Mouse (Mus musculus) forebrain, embryonic 13.5 days (tissue): ENCODE results near the gene Slc7a15. TPM values are rescaled to one million over a fixed set of nuclear protein-coding genes. Genes with fewer than 3 reads are reported as not detected.
"Not testable (repeated sequence)": the region's sequence is repeated elsewhere in the genome, so short reads cannot be mapped to it uniquely, and the experiment has no call there.

Experiments used
- ATAC-seq: fragments of 200-750 bp; cut with Nextera tagmentation; 2 replicates; pipeline ENCODE4 v1.8.0; 2017
- H3K27ac ChIP-seq: fragments of 300-500 bp; sonication (generic); 2 replicates; pipeline ENCODE4 v1.5.1; 2015; ENCODE audit warnings: inconsistent platforms, mild to moderate bottlenecking, moderate library complexity
- H3K27me3 ChIP-seq: fragments of 300-500 bp; sonication (generic); 2 replicates; pipeline ENCODE4 v1.6.1; 2015; ENCODE audit warnings: mild to moderate bottlenecking, inconsistent platforms
- H3K36me3 ChIP-seq: fragments of 300-500 bp; sonication (generic); 2 replicates; pipeline ENCODE4 v1.6.1; 2015; ENCODE audit warnings: mild to moderate bottlenecking, inconsistent platforms; ENCODE audit not compliant: poor library complexity, severe bottlenecking
- H3K4me1 ChIP-seq: fragments of 300-500 bp; sonication (generic); 2 replicates; pipeline ENCODE4 v1.6.1; 2015; ENCODE audit warnings: inconsistent platforms
- H3K4me2 ChIP-seq: fragments of 300-500 bp; sonication (generic); 2 replicates; pipeline ENCODE4 v1.6.1; 2015; ENCODE audit warnings: inconsistent platforms, mild to moderate bottlenecking, moderate library complexity
- H3K4me3 ChIP-seq: fragments of 300-500 bp; sonication (generic); 2 replicates; pipeline ENCODE4 v1.5.1; 2015; ENCODE audit warnings: mild to moderate bottlenecking, inconsistent platforms
- H3K9ac ChIP-seq: fragments of 300-500 bp; sonication (generic); 2 replicates; pipeline ENCODE4 v1.6.1; 2015; ENCODE audit warnings: mild to moderate bottlenecking, inconsistent platforms
- H3K9me3 ChIP-seq: fragments of 300-500 bp; sonication (generic); replicated peaks from 2 replicates; pipeline ENCODE4 v1.6.1; 2016; ENCODE audit warnings: inconsistent platforms
- WGBS: fragments of 180-500 bp; shearing (Covaris S2); methylation state at CpG from one replicate; pipeline ENCODE4 v1.1.7; 2015; 5-methylcytosine and 5-hydroxymethylcytosine counted together
- polyA plus RNA-seq: library from polyadenylated mRNA; unstranded; fragments of >200 nt; fragmentation: Nextera tagmentation; extraction: Ambion mirVana; gene quantifications from 2 replicates; pipeline ENCODE4 v1.2.1, GENCODE M21; 2015

Gene Slc7a15
- polyA plus RNA-seq, 1 experiment from 2014 or later: not detected

GRCm38 (mm10) chr12:8620678-8621018 lies 21.8 kb upstream of the Slc7a15 start:
- Histone ChIP-seq H3K4me2 (no peak overlapping the region), H3K9me3 (no peaks in the 10 kb centered on the region), H3K9ac (no peak overlapping the region), H3K27me3 (no peaks in the 10 kb centered on the region), H3K27ac (no peak overlapping the region), H3K4me1 (no peaks in the 10 kb centered on the region), H3K36me3 (peaks cover 4% of the 10 kb centered on the region; the same call in 1 of the 2 replicates), H3K4me3 (no peak overlapping the region)
- 81% methylated on average over 5 of the region's 5 CpGs for WGBS
- peak; percentile 85 for ATAC-seq

GRCm38 (mm10) chr12:8619827-8620677 lies 21.2 kb upstream of the Slc7a15 start:
- H3K27ac ChIP-seq: no peak overlapping the region
- no peak overlapping the region for H3K9ac ChIP-seq
- H3K4me3 ChIP-seq: no peak overlapping the region
- H3K9me3 ChIP-seq: no peaks in the 10 kb centered on the region
- H3K27me3 ChIP-seq: no peaks in the 10 kb centered on the region
- peaks cover 4% of the 10 kb centered on the region; the same call in 1 of the 2 replicates for H3K36me3 ChIP-seq
- H3K4me1 ChIP-seq: no peaks in the 10 kb centered on the region
- 77% methylated on average over 9 of the region's 9 CpGs for WGBS
- ATAC-seq: peak; percentile 96
- H3K4me2 ChIP-seq: no peak overlapping the region

GRCm38 (mm10) chr12:8618271-8618670 lies 19.4 kb upstream of the Slc7a15 start:
- Histone ChIP-seq H3K27ac (no peak overlapping the region), H3K36me3 (peaks cover 4% of the 10 kb centered on the region; the same call in 1 of the 2 replicates), H3K4me2 (no peak overlapping the region), H3K4me3 (no peak overlapping the region), H3K9ac (no peak overlapping the region), H3K9me3 (no peaks in the 10 kb centered on the region), H3K27me3 (no peaks in the 10 kb centered on the region), H3K4me1 (no peaks in the 10 kb centered on the region)
- ATAC-seq: no peak
- 87% methylated on average over 3 of the region's 3 CpGs for WGBS

GRCm38 (mm10) chr12:8609070-8609469 lies 10.2 kb upstream of the Slc7a15 start:
- no peaks in the 10 kb centered on the region for H3K4me1 ChIP-seq

GRCm38 (mm10) chr12:8595611-8596010 lies 3.3 kb downstream of the Slc7a15 start:
- H3K36me3 ChIP-seq: no peaks in the 10 kb centered on the region
- no peak overlapping the region for H3K4me2 ChIP-seq
- no peaks in the 10 kb centered on the region for H3K4me1 ChIP-seq
- WGBS: 95% methylated on average over 7 of the region's 7 CpGs
- H3K4me3 ChIP-seq: no peak overlapping the region
- H3K9me3 ChIP-seq: peaks cover 4% of the 10 kb centered on the region
- H3K27me3 ChIP-seq: no peaks in the 10 kb centered on the region
- no peak overlapping the region for H3K9ac ChIP-seq
- H3K27ac ChIP-seq: no peak overlapping the region
- ATAC-seq: no peak

More at GRCm38 (mm10) chr12:8609070-8609469, 10.2 kb upstream of the Slc7a15 start:
- Histone ChIP-seq H3K27me3 (no peaks in the 10 kb centered on the region), H3K27ac (no peak overlapping the region), H3K9me3 (no peaks in the 10 kb centered on the region), H3K9ac (no peak overlapping the region), H3K4me2 (no peak overlapping the region), H3K4me3 (no peak overlapping the region), H3K36me3 (no peaks in the 10 kb centered on the region)
- no peak for ATAC-seq
- WGBS: 96% methylated on average over 3 of the region's 3 CpGs

- H3K27ac ChIP-seq, H3K9me3 ChIP-seq, H3K36me3 ChIP-seq, H3K4me1 ChIP-seq, H3K9ac ChIP-seq, H3K27me3 ChIP-seq, ATAC-seq, H3K4me2 ChIP-seq, H3K4me3 ChIP-seq: not testable (repeated sequence)
- whole genome bisulfite sequencing: 99% methylated on average over 2 of the region's 2 CpGs
Measured at GRCm38 (mm10) chr12:8591326-8591725, 7.5 kb downstream of the Slc7a15 start.

- H3K4me3 ChIP-seq: no peak overlapping the region
- no peak overlapping the region for H3K9ac ChIP-seq
- no peaks in the 10 kb centered on the region for H3K9me3 ChIP-seq
- peak overlapping the region; percentile 7; the same call in 1 of the 2 replicates for H3K4me2 ChIP-seq
- no peak overlapping the region for H3K27ac ChIP-seq
- no peaks in the 10 kb centered on the region for H3K4me1 ChIP-seq
- H3K36me3 ChIP-seq: no peaks in the 10 kb centered on the region
- H3K27me3 ChIP-seq: no peaks in the 10 kb centered on the region
- ATAC-seq: no peak
- 81% methylated on average over 11 of the region's 11 CpGs for WGBS
Measured at GRCm38 (mm10) chr12:8573405-8573804, 25.5 kb downstream of the Slc7a15 start.

GRCm38 (mm10) chr12:8571903-8572341 lies 26.9 kb downstream of the Slc7a15 start:
- H3K27ac ChIP-seq, H3K9me3 ChIP-seq, H3K27me3 ChIP-seq, H3K4me1 ChIP-seq, H3K4me2 ChIP-seq, H3K4me3 ChIP-seq, H3K9ac ChIP-seq, H3K36me3 ChIP-seq, ATAC-seq: not testable (repeated sequence)
- WGBS: 51% methylated on average over 12 of the region's 12 CpGs

- not testable (repeated sequence) for H3K9ac ChIP-seq, H3K36me3 ChIP-seq, H3K27ac ChIP-seq, H3K4me2 ChIP-seq, H3K4me3 ChIP-seq, H3K27me3 ChIP-seq, ATAC-seq, H3K4me1 ChIP-seq, H3K9me3 ChIP-seq
- 88% methylated on average over 2 of the region's 2 CpGs for WGBS
Measured at GRCm38 (mm10) chr12:8571287-8571902, 27.5 kb downstream of the Slc7a15 start.

GRCm38 (mm10) chr12:8562213-8562612 lies 36.7 kb downstream of the Slc7a15 start:
- not testable (repeated sequence) for H3K4me1 ChIP-seq, ATAC-seq, H3K27ac ChIP-seq, H3K9me3 ChIP-seq, H3K27me3 ChIP-seq, H3K36me3 ChIP-seq, H3K9ac ChIP-seq, H3K4me3 ChIP-seq, H3K4me2 ChIP-seq
- WGBS: 58% methylated on average over 8 of the region's 8 CpGs

- not testable (repeated sequence) for H3K4me3 ChIP-seq, ATAC-seq, H3K36me3 ChIP-seq, H3K4me1 ChIP-seq, H3K4me2 ChIP-seq, H3K9ac ChIP-seq, H3K27ac ChIP-seq, H3K9me3 ChIP-seq, H3K27me3 ChIP-seq
- WGBS: 90% methylated on average over 3 of the region's 3 CpGs
Measured at GRCm38 (mm10) chr12:8559876-8560275, 39.0 kb downstream of the Slc7a15 start.

GRCm38 (mm10) chr12:8556189-8556588 lies 42.7 kb downstream of the Slc7a15 start:
- Histone ChIP-seq H3K27me3 (no peaks in the 10 kb centered on the region), H3K36me3 (no peaks in the 10 kb centered on the region), H3K4me2 (no peak overlapping the region), H3K9me3 (no peaks in the 10 kb centered on the region), H3K27ac (no peak overlapping the region), H3K9ac (no peak overlapping the region), H3K4me1 (no peaks in the 10 kb centered on the region), H3K4me3 (no peak overlapping the region)
- ATAC-seq: no peak
